Mouse (Mus musculus) cerebellum, adult 8-10 months (tissue): ENCODE results near the gene Iscu.
A peak's percentile ranks its signal among the peaks of the same experiment; 100 is the strongest.
"Not testable (repeated sequence)": the region's sequence is repeated elsewhere in the genome, so short reads cannot be mapped to it uniquely, and the experiment has no call there.

Source experiments
- DNase-seq: peaks from one replicate; pipeline ENCODE4 v3.0.0; 2022

Iscu gene

DNA sequence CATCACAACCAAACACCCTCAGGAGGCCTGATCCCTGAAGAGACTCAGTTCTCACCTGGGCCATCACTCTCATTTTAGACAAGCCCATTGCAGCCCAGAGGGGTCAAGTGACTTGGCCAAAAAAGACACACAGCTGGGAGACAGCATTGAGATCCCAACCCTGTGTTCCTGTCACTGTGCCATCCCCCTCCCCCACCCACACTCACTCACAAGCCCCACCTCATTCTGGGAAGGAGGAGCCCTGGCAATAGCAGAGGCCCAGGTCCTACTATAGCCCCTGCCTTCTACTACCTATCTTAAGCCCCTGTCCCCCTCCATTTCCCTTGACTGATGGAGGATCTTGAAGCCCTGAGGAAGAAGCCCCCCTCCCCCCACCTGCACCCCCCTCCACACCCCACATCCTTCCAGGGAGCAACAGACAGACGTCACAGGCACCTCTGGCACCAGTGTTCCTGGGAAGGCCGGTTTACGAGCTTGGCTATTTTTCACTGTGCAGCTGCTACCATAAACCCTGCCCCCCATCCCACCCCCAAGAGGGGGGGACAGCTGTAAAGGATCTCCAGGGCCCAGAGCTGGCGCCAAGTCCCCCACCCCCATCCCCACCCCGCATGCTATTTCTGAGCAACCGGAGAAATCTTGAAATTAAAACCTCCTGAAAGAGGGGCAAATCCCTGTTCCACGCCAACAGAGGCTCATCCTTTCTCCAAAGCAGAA lies 16.7 kb downstream of the Iscu start:
- no peak for DNase-seq

DNA sequence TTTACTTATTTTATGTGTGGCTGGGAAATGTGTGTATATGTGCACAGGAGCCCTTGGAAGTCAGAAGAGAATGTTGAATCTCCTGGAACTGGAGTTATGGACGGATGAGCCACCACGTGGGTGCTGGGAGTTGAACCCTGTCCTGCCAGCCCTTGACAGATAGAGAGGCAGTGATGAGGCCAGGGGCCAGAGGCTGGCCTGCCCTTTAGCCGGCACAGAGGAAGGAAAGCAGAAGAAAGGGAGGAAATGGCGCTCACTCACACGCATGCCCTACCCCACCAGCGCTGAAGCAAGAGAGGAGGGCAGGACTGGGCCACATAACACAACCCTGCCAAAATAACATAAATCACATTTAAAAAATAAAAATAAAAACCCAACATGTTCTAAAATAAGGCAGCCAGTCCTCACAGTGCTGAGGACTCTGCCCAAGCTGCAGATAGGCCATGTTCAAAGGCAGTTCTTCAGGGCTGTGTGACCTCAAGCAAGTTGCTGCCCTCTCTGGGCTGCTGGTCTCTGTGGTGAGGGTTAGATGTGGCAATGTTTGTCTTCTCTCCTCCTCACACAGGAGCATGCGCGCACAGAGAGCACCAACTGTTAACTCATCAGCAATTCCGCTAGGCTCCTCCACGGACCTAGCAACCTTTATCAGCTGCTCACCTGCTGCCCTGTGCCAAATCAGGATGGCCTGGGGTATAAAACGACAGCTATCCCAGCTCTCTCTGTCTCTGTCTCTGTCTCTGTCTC lies 18.1 kb downstream of the Iscu start:
- DNase-seq = no peak

DNA sequence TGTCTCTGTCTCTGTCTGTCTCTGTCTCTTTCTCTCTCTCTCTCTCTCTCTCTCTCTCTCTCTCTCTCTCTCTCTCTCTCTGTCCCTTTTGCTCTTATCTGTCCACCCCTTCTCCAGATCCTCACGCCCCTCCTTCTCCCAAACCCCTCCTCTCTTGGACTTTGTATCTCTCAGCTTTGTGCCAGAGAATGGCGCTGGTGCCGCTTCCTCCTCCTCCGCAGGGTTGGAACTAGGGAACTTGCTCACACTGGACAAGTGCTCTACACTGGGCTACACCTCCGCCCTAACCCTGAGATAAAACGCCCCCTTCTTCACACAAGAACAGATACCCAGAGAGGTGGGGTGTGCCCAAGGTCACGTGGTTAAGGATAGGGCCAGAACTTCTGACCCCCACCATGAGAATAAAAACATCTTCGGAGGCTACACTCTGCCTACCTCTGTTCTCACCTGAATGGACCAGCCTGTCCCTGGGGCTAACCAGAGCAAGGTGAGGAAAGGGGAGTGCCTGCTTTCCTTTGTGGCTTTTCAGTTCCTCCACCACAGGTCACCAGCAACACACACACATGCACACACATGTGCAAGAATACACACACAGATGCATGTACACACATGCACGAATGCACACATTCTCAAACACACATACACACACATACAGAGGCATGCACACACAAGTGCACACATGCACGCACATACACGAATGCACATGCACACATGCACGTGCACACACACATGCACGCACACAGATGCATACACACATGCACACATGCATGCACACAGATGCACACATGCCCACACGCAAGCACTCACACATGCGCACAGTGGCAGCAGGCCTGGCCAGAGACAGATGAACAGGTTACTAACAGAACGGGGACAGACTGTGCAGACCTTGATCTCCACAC lies 18.9 kb downstream of the Iscu start:
- no peak for DNase-seq

DNA sequence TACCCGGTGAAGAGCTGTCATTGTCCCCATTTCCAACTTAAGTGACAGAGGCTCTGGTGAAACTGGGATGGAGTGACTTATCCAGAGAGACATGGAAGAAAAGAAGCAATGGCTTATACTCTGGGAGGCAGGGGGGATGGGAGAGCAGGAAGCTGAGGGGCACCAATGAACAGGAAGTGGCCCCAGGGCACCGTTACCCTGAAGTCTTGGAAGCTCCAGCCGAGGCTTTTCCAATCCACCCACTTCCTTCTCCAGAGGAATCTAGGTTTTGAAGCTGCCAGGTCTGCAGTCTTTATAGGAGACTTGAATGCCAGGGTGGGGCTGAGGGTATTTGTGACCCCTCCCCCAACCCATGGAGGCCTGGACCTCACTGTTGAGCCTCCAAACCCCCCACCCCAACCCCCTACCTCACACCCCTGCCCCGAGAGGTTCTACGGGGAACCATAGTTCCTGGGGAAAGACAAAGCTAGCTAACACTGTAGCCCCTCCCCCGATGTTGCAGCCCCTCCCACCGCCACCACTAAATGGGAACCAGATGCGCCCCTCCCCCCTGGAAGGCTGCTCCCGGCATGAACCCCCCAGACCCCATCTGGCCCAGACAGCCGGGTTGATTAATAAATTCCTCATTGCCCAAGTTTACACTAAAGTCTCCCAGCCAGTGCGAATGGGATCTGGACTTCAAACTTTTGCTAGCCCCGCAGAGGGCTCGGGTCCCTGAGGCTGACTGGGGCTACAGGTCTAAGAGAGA lies 24.0 kb downstream of the Iscu start:
- no peak for DNase-seq

DNA sequence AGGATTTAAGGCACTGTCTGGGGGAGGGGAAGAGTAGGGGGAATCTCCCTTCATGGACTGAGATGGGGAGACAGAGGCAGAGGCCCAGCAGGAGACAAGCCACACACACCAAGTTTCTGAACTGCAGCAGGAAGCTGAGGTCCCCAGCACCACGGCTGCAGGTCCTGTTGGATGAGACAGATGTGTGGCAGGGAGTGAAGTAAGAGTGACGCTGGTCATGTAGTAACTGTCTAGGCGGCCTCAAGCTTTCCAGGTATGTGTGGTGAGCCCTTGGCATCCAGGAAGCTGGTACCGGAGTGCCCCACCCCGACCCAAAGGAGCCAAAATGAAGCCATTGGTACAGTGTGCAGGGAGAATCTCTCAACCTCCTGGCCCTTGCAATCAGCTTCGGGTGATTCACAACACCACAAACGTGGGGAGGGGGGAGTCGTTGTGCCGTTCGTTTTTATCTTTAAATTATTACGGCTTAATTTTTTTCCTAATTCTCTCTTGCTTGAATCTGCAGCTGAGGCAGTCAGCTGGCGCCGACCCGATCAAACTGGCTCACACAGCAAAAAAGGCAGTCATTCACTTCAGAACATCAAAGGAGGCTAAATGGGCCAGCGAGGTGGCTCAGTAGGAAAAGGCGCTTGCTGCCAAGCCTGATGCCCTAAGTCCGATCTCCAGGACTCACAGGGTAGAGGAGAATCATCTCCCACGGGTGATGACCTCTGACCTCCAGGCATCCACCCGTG lies 24.8 kb downstream of the Iscu start:
- DNase-seq = no peak

DNA sequence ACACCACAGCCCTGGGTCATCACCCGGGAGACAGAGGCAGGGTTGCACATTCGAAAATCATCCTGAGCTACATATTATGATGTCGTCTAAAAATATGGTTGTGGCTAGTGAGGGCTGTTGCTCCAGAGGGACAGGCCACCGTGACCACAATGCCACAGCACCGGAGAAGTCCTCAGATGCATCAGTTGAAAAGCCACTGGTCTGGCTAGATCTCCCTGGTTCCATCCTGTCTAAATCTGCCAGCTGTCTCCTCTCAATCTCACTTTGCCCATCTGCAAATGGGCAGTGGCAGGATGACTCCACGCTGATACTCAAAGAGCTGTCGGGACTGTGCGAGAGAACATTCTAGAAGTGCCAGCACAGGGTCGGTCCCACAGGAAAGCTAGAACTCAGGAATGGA lies 26.0 kb downstream of the Iscu start:
- DNase-seq = no peak

DNA sequence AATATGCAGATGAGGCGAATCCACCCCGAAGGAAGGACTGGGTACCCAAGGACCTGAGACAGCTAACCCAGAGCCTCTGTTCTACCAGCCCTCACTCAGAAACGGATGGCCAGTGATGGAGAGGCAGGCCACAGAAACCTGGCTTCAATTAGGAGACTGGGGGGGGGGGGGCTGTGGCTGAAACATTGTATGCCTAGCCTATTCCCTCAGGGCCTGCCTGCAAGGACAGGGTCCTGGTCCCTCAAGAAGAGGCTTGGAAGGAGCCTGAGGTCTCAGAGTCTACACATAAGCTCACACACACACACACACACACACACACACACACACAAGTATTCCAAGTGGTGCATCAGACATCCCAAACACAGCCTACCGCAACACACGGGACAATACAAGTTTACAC lies 27.1 kb downstream of the Iscu start:
- no peak for DNase-seq

DNA sequence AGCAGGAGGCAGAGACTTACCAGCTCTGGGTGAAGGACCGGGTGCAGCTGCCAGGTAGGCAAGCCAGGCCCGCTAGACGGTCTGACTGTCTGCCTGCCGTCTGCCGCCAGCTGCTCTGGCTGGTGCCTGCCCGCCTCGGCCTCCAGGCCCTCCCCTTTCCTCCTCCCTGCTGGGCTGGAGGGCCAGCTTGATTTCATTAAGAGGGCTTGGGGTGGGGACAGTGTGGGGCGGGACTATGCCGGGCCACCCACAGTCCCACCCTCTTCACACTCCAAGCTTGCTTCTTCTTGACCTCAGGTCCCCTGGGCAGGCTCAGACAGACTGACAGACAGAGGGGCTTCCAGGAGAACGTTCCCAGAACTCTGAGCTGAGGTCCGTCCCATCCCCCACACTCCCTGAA lies 27.7 kb downstream of the Iscu start, which contains the start of gene Tmem119:
TSS of gene Tmem119 (minus strand) at position 237 of the 400 bp plus-strand sequence.
- DNase-seq = no peak

DNA sequence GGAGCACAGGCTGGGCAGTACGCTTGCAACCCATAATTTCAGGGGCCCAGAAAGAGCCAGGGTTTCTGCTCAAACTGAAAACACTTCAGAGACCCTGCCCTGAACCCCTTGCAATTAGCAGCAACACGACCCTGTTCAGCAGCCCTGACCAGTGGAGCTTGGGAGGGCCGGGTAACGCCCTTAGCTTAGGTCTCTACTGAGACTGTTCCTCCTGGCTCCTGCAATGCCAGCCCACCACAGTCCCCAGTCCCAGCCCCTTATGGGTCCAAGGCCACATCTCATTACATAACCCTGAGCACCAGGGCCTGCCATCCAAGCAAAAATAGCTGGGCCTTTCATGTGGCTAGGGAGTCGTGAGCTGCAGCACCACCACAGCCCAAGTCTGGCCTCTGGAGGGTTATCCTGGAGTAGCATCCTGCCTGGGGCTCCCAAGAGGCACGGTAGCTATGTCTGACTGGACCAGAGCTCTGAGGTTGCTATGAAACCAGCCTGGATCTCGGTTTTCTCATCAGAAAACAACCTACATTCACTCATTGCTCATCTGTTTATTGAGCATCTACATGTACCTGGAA lies 31.9 kb downstream of the Iscu start:
- DNase-seq = no peak

DNA sequence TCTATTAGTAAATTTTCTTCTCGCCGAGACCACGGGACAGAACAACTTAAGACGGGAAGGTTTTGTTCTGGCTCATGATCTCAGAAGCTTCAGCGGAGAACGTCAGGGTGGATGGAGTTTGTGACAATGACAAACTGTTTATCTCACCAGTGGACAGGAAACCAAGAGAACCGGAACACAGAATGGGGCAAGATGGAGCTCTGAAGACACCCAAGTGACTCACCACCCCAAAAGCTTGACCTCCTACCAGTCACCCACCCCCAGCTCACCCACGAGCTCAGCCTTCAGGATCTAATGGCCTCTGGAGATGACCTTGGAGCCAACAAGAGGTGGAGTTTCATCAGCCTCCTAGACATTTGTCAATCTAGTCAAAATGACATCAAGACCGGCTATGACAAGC lies 32.8 kb downstream of the Iscu start:
- DNase-seq = no peak

DNA sequence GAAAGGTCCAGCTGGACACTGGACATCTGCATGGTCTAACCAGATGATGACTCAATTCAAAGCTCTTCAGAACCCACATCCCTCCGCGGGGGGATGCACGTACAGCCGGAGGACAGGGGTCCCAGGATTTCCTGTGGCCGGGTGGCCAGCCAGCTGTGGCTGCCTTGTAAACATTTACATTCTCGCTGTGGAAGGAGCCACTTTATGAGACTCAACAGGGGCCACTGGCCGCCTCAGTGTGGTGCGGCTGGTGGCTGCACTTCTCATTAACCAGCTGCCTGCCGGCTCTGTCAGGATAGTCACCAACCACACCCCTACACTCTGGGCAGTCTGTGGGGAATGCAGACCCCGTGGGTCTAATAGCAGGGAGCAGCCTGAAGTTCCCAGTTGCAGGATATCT lies 33.9 kb downstream of the Iscu start:
- no peak for DNase-seq

DNA sequence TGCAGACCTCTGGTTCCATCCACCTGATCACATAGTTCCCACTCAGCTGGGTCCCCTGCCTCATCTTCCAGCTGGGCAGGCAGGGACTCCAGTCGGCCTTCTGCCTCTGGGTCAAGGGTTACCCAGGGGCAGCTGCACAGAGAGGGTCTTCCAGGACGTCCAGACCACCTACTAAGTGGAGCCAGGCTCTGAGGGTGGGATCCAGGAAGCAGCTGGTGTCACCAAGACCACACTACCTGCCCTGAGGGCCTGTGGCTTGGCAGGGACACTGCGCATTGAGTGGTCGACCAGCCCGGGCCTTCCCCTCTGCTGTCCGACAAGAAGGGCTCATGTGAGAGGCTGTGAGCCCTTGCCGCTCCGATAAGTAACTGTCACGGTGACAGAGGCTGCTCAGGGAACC lies 35.2 kb downstream of the Iscu start:
- no peak for DNase-seq

DNA sequence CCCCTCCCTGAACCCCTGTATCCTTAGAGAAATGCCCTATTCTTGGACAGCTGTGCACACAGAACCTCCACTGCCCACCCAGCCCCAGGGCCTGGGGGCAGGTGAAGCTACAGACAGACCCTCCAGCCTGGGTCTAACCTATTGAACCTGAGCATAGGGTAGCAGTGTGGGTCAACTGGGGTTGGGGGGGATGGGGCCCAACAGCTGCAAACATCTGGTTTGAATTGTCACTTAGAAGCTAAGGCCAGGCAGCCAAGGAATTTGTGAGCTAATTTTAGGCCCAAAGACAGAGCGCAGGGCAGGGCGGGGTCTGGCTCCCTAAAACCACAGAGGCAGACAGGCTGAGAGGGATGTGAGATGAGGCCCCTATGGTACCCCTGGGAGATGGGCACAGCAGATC lies 35.6 kb downstream of the Iscu start:
- DNase-seq = no peak

DNA sequence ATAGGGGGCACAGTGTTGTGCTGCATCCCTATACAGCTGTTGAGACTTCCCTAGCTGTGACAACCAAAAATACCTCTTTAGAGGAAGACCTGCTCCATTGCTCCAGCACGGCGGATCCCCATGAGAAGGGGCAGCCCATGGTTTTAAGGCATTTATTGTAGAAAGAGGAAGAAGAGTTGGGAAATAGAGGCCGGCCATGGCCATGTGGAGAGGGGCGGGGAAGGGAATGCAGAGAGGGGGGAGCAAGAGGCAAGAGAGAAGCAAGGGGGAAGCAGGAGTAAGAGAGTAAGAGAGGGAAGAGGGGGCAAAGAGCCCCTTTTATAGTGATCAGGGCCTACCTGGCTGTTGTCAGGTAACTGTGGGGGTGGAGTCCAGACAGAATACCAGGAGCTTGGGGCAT lies 37.6 kb downstream of the Iscu start:
- DNase-seq = no peak

DNA sequence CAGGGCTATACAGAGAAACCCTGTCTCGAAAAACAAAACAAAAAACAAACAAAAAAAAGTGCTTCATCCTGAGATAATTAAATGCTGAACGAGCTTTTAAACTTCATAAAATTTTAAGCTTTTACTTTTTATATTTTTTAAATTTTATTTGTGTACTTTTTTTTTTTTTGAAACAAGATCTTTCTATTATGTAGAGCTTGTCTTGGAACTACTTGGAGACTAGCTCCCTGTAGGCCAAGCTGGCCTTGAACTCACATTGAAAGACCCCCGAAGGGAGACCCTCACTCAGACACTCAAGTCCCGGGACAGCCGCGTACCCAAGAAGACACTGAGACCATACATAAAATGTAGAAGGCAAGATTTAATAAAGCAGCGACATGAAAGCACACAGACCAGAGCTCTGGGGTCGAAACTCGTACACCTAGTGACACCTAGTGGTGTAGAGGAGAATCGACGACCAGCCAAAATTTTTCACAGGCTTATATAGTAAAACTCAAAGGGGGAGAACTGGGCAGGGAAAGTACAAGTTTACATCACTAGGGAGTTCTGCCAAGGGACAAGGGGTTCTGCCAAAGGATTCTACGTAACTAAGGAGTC lies 39.4 kb downstream of the Iscu start:
- DNase-seq = not testable (repeated sequence)

DNA sequence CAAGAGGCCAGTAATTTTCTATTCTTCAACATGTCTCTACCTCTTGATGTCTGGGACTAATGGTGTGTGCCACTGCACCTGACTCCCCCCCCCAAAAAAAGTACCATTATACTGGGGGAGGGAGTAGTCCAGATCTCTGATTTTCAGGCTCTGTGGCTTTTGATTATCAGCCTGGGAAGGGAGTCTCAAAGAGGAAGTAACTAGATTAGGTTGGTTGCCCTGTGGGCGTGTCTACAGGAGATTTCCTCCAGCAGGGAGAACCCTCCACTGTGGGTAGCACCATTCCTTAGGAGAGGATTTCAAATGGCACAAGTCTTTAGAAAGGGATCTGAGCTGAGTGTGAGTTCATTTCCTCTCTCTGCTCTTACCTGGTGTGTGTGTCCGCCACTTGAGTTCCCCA lies 40.1 kb downstream of the Iscu start:
- no peak for DNase-seq

DNA sequence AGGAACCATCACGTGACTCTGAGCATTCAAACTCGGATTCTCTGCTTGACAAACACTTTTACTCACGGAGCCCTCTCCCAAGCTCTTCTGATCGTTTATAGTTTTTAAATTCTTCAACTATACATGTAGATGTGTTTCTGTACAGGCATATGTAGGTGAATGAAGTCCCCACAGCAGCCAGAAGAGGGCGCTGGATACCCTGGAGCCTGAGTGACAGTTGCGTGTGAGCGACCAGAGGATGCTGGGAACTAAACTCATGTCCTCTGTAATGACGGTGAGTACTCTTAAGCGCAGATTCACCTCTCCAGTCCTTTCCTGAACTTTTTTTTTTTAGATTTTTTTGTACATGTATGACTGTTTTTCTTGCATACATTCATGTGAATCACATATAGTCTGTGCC lies 41.1 kb downstream of the Iscu start:
- no peak for DNase-seq

DNA sequence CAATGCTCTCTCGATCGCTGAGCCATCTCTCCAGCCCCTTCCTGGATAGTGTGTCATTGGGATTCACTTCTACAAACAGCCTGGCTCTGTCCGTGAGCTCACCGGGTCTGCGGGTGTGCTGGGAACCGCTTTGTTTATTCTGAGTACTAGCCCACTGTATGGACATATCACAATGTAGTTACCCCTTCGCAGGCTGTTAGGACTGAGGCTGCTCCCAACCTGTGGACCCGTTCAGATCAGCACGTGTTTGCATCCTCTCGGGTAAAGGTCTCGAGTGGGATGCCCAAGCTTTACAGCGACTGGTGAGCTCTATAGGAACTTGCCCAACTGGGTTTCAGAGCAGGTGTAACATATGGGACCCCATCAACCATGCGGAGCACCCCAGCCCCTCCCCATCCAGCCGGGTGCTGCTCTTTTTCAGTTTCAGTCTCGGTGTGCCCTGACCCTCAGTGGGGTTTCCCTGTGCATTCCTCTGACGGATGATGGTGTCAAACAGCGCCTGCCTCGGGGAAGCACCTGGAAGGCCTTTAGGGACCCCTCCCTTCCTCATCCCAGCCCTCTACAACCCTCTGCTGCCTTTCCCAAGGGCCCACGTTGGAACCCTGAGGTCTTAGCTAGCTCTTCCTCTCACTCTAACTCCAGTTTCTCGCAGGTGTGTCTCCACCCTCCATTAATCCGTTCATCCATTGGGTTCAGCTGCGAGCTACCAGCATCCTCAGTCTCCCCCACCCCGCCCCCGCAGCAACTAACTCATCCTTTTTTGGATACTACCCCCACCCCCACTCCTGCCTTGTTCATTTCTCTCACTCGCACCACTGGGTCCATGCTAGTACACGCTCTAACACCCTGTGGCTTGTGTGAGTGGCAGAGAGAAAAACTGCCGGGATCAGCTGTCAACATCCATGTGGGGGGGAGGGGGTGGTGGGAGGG lies 41.8 kb downstream of the Iscu start:
- no peak for DNase-seq

DNA sequence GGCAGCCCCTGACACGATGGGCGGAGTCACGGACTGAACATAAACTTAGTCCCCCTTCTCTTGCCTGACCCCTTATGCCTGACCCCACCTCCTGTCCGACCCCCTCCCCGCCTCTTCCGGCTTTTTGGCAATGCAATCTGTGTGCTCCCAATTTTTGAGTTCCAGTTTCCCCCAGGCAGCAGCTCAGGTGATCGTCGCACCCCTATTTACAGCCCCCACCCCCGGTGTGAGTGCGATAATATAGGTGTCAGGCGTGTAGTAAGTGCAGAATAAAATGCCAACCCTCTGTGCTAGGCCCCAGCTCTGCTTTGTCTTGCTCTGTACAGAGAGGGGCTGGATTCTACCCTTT lies 42.5 kb downstream of the Iscu start:
- DNase-seq = no peak

DNA sequence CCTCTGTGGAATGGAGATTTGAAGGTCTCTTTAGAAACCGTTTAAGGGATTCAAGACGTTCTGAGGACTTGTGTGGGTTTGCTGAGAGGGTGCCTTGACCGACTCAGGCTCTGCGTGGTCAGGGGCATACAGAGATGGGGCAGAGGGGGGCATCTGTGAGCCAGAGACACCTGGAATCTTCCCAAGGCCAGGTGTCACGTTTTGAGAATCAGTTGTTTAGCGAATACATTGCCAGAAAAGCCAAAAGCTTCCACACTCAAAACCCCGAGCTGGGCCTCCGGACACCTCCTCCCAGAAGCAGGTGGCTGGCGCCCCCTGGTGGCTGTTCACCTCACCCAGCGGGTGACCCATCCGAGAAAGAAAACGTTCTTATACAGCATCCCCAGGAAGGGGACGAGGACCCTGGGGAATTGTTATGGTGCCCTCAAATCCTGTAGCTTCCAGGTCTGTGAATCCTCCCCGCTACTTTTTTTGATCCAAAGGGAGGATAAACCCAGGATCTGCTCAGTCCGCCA lies 43.1 kb downstream of the Iscu start:
- peak; percentile 70 for DNase-seq
